Mouse (Mus musculus) ES-Bruce4 (cell line): ENCODE data around the gene Adcyap1r1. TPM values are rescaled to one million over a fixed set of nuclear protein-coding genes. Genes with fewer than 3 reads are reported as not detected.

Experiments used
- H3K27ac ChIP-seq: 2 replicates; pipeline ENCODE4 v1.5.1; 2012; ENCODE audit warnings: low read length, inconsistent platforms; ENCODE audit not compliant: insufficient read depth
- H3K27me3 ChIP-seq: 2 replicates; pipeline ENCODE4 v1.6.1; 2012; ENCODE audit warnings: mild to moderate bottlenecking, low read length, inconsistent platforms; ENCODE audit not compliant: control insufficient read depth, poor library complexity, insufficient read depth, severe bottlenecking
- H3K36me3 ChIP-seq: 2 replicates; pipeline ENCODE4 v1.6.1; 2012; ENCODE audit warnings: inconsistent platforms, mild to moderate bottlenecking, low read length, moderate library complexity; ENCODE audit not compliant: control insufficient read depth, poor library complexity, insufficient read depth, severe bottlenecking
- H3K4me1 ChIP-seq: one replicate; pipeline ENCODE4 v1.8.1; 2011; ENCODE audit warnings: low read length; ENCODE audit not compliant: control insufficient read depth, insufficient read depth
- H3K4me3 ChIP-seq: 2 replicates; pipeline ENCODE4 v1.5.1; 2011; ENCODE audit warnings: low read depth, mild to moderate bottlenecking, low read length
- H3K9ac ChIP-seq: 2 replicates; pipeline ENCODE4 v1.6.1; 2012; ENCODE audit warnings: low read depth, mild to moderate bottlenecking, inconsistent platforms; ENCODE audit not compliant: poor library complexity, severe bottlenecking
- H3K9me3 ChIP-seq: replicated peaks from 2 replicates; pipeline ENCODE4 v1.6.1; 2012; ENCODE audit warnings: mild to moderate bottlenecking, low read length, inconsistent platforms; ENCODE audit not compliant: control insufficient read depth, poor library complexity, insufficient read depth, severe bottlenecking
- CTCF ChIP-seq: IDR thresholded peaks from one replicate; pipeline ENCODE4 v1.8.1; 2011; ENCODE audit warnings: low read depth, low read length
- EP300 ChIP-seq: IDR thresholded peaks from 2 replicates; pipeline ENCODE4 v1.6.1; 2011; ENCODE audit warnings: low read depth, low read length; ENCODE audit not compliant: insufficient read depth
- POLR2A ChIP-seq: IDR thresholded peaks from one replicate; pipeline ENCODE4 v1.8.1; 2011; ENCODE audit warnings: low read length; ENCODE audit not compliant: insufficient read depth
- polyA plus RNA-seq: library from polyadenylated mRNA; stranded (reverse); fragments of >200 nt; gene quantifications from 2 replicates; pipeline ENCODE4 v1.2.4, GENCODE M21; 2011; ENCODE audit warnings: low read depth; ENCODE audit not compliant: missing spikeins, insufficient read depth, insufficient read length

Adcyap1r1 gene
- polyA plus RNA-seq, 1 experiment: 0.34 TPM

DNA sequence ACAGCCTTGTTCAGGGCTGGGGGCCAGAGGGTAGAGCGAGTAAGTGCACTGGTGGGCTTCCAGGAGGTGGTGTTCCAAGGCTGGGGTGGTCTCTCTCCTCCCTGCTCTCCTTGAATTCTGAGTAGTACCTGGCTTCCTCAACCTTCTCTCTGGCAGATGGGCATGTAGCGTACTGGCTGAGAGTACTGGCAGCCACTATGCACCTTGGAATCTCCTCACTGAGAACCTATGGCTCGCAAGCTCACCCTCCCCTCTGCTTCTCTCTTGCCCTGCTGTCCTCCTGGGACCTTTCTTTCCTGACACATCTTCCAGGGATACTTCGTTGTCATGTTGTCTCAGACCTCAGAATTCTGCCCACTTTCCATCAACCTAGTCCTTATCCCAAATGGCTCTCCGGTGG is 3.9 kb downstream of the Adcyap1r1 start:
- H3K9ac ChIP-seq: no peak overlapping the region
- H3K9me3 ChIP-seq: no peaks in the 10 kb centered on the region
- H3K36me3 ChIP-seq: no peaks in the 10 kb centered on the region
- TF ChIP-seq POLR2A (no peak), EP300 (no peak), CTCF (no peak)
- no peaks in the 10 kb centered on the region for H3K27me3 ChIP-seq
- H3K27ac ChIP-seq: no peak overlapping the region
- H3K4me3 ChIP-seq: no peak overlapping the region
- no peaks in the 10 kb centered on the region for H3K4me1 ChIP-seq

DNA sequence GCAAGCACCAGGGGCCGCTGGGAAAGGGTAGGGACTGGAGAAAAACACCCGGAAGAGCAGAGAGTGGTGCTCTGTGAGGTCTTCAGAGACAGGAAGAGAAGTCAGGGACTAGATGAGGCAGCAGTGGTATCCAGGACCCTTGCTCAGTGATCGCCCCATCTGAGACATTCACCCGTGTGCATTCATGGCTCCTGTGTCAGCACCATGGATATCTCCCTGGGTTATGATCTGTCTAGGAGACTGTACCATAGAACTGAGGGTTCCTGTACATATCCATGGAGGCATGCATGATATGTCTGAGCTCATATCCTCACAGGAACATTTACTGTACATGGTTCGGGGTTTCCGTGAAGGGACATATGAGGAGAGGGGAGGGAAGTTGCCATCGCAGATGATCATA is 5.9 kb downstream of the Adcyap1r1 start:
- no peaks in the 10 kb centered on the region for H3K27me3 ChIP-seq
- no peaks in the 10 kb centered on the region for H3K9me3 ChIP-seq
- H3K36me3 ChIP-seq: no peaks in the 10 kb centered on the region
- no peak overlapping the region for H3K9ac ChIP-seq
- no peak overlapping the region for H3K27ac ChIP-seq
- TF ChIP-seq POLR2A: no peak
- TF ChIP-seq EP300: no peak
- no peak for TF ChIP-seq CTCF
- H3K4me1 ChIP-seq: no peaks in the 10 kb centered on the region
- no peak overlapping the region for H3K4me3 ChIP-seq

DNA sequence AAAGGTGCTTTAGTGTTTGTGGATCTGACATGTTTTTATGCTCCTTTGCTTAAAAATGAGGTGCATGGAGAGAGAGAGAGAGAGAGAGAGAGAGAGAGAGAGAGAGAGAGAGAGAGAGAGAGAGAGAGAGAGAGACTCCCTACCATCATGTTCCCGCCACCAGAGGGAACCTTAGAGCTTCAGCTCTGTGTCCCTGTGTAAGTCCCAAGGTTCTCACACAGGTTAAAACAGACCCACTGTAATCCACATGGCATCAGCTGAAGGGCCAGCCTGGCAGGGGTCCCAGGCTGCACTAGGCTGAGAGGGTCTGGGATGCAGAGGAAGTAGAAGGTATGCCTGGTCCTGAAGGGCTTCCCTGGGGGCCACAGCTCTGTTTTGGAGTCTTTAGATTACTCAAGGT is 6.4 kb downstream of the Adcyap1r1 start:
- Histone ChIP-seq H3K4me3 (no peak overlapping the region), H3K27ac (no peak overlapping the region), H3K27me3 (no peaks in the 10 kb centered on the region), H3K4me1 (no peaks in the 10 kb centered on the region), H3K36me3 (no peaks in the 10 kb centered on the region), H3K9me3 (no peaks in the 10 kb centered on the region), H3K9ac (no peak overlapping the region)
- TF ChIP-seq POLR2A: no peak
- no peak for TF ChIP-seq EP300
- TF ChIP-seq CTCF: no peak

DNA sequence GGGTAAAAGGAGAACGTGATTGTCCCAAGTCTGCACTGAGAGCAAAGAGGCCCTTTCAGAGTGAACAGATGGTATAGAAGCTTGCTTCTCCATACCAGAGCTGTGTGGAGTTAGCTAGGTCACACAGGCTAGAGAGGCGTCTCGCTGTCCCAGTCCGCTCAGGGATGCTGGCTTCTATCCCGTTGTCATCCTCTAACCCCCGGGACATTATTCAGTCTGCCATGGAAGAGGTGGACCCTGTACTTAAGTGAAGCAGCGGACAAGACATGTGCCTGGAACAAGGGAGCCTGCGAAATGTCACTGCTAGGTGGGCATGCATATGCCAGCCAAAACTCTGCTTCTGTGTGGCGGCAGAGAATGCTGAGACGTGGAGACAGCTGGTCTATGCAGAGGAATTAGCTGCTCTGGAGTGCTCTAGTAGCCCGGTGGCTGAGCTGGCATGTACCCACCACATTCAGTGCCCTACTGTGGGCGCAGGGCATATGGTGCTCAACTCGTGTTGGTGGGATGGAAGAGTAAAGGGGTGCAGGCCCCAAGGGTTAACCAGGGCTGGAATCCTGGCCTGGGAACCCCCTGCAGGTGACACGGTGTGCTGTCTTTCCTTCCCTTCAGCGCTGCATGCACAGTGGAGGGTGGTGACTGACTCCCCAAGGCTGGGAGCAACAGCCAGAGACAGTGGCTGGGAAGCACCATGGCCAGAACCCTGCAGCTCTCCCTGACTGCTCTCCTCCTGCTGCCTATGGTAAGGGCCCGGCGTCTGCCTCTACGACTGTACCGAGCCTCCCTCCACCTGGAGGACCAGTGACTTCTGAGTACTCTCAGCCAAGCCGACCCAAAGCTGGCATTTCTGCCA is 8.0 kb downstream of the Adcyap1r1 start:
- no peak overlapping the region for H3K27ac ChIP-seq

DNA sequence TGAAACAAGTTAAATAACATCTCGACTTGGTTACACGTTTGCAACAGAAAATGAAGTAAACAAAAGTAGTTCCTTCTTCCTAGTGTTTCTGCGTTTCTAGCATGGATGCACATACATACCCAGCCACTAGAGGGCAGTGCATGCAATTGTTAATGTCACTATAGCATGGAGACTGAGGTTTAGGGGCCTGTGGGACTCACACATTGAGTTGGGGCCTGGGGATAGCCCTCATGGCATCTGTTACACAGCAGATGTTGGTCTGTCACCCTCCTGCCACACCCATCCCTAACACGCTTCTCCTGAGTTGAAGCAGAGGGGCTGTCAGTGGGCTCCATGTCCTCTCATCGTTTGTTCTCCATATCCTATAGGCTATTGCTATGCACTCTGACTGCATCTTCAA is 9.4 kb downstream of the Adcyap1r1 start:
- H3K27me3 ChIP-seq: no peaks in the 10 kb centered on the region
- TF ChIP-seq EP300: no peak
- TF ChIP-seq POLR2A: no peak
- no peak for TF ChIP-seq CTCF
- no peaks in the 10 kb centered on the region for H3K9me3 ChIP-seq
- H3K4me3 ChIP-seq: no peak overlapping the region
- H3K36me3 ChIP-seq: no peaks in the 10 kb centered on the region
- H3K4me1 ChIP-seq: peaks cover 8% of the 10 kb centered on the region
- no peak overlapping the region for H3K27ac ChIP-seq
- H3K9ac ChIP-seq: no peak overlapping the region

More for the DNA sequence above, 8.0 kb downstream of the Adcyap1r1 start:
- TF ChIP-seq CTCF: no peak
- no peak for TF ChIP-seq EP300
- TF ChIP-seq POLR2A: no peak
- no peaks in the 10 kb centered on the region for H3K4me1 ChIP-seq
- H3K4me3 ChIP-seq: no peak overlapping the region
- no peaks in the 10 kb centered on the region for H3K9me3 ChIP-seq
- H3K9ac ChIP-seq: no peak overlapping the region
- no peaks in the 10 kb centered on the region for H3K27me3 ChIP-seq
- H3K36me3 ChIP-seq: no peaks in the 10 kb centered on the region

DNA sequence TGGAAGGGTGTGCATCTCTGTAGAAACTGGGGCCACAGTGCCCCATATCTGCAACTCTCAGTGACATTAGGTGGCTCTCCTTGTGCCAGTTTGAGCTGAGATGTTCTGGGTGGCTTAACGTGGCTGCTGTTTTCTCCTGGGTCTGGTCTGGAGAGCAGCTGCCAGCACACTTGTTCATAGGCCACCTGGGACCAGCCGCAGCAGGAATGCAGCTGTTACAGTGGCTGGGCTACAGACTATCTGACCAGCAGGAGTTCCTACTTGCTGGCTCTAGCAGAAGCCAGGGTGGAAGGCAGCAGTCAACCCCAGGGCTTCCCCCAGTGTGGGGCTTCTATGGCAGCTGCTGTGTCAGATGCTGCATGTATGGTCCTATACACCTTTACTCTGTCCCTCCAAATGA is 9.9 kb downstream of the Adcyap1r1 start:
- TF ChIP-seq POLR2A: no peak
- TF ChIP-seq EP300: no peak
- no peak for TF ChIP-seq CTCF
- Histone ChIP-seq H3K36me3 (no peaks in the 10 kb centered on the region), H3K4me1 (peaks cover 11% of the 10 kb centered on the region), H3K4me3 (no peak overlapping the region), H3K27me3 (no peaks in the 10 kb centered on the region), H3K9me3 (no peaks in the 10 kb centered on the region), H3K9ac (no peak overlapping the region), H3K27ac (no peak overlapping the region)
